Mouse (Mus musculus) inflammation-experienced regulatory T-cells, adult 6 months (primary cell): Measurements from ENCODE around the gene Atp2c2. TPM values are rescaled to one million over a fixed set of nuclear protein-coding genes. Genes with fewer than 3 reads are reported as not detected.
A peak's percentile ranks its signal among the peaks of the same experiment; 100 is the strongest.

ENCODE experiments used
- ATAC-seq: one replicate; pipeline ENCODE4 v1.8.0; 2017
- polyA plus RNA-seq, 3 experiments: library from polyadenylated mRNA; unstranded; fragments of 100-300 nt; shearing (Covaris generic); gene quantifications; one replicate each; pipeline ENCODE4 v1.2.1; 2017

The Atp2c2 gene
- not detected for polyA plus RNA-seq

- ATAC-seq, result no peak
Measured at GRCm38 (mm10) chr8:119699549-119700134, at the start of gene Atp2c2. Atp2c2 (plus strand) TSS chr8:119700009.

DNA sequence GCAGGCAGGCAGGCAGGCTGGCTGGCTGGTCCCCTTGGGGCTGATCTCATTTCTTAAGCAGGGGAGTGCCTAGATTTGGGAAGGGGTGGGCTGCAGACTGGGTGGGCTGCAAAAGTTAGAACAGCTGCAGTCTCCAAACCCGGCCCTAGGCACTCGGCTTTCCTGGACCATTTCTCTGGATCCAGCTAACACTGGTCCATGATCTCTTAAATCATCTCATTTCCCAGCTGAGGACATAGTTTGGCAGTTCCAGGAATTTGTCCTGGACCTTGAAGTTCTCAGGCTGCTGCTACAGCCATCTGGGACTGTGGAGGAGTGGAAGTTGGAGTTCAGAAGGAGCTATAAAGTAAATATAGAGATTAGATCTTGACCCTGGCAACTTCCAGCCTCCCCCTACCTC is 48.5 kb upstream of the Atp2c2 start:
- ATAC-seq, result no peak

DNA sequence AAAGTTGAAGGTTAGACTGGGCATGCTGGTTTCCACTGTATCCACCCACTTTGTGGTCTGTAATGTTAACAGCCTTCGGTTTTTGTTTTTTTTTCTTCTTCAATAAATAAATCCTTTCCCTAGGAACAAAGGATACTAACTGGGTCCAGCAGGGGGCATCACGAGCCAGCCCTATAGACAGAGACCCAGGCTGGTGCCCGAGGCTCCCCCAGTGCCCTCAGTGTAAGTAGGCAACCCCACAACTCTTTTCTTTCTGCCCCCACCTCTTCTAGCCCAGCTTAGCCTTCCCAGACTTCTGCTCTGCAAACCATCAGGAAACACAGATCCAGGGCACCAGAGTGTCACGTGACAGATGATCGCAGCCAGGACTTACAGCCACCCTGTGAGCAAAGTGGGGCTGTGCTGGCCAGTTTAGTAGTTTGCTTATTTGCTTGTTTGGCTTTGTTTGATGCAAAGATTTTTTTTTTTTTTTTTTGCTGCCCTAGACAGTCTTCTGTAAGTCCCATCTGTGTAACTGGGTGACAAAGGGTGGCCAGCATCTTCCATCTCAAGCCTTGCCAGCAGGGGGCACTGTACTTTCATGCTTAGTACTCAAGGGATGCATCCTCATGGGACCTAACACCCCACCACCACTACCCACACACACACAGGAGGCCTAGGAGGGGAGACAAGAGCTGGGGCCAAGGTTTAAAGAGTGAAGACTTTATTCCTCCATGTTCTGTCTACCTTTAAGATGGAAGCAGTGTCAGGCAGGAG is 42.9 kb upstream of the Atp2c2 start:
- no peak for ATAC-seq

DNA sequence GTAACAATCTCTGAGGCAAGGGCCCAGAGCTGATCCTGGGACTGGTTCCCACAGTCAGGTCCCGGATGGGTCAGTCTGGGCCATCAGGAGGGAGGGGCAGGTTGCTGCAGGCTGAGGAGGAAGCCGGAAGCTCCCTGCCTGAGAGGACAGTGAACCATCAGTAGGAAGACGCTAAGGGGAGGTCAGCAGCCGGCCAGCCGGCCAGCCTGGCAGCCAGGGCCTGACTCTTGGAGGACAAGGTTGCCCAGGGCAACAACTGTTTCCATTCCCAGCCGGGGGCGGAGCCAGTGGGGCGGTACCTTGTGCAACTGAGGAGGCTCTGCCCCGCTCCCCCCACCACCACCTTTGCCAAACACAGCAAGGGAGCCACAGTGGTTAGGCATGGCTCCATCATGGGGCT is 38.7 kb upstream of the Atp2c2 start:
- ATAC-seq, result no peak

GRCm38 (mm10) chr8:119661892-119662291 is 37.9 kb upstream of the Atp2c2 start:
- no peak for ATAC-seq

DNA sequence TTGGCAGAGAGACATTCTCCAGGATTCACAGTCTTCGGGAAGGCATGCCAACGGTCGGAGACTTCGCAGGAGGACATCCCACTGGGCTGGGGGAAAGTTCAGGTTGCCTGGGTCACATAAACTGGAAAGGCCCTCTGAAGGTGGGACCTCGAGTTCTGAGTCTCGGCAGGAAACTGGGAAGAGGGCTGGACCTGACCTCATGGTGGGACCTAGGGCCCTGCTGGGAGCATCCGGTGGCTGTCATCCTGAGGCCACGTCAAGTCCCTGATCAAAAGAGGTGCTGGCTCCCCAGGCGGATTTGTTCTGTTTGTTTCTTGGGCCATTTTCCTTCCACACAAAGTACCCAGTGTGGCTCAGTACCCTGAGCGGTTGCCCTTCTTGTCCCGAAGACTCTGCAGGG is 36.4 kb upstream of the Atp2c2 start:
- ATAC-seq, result no peak

DNA sequence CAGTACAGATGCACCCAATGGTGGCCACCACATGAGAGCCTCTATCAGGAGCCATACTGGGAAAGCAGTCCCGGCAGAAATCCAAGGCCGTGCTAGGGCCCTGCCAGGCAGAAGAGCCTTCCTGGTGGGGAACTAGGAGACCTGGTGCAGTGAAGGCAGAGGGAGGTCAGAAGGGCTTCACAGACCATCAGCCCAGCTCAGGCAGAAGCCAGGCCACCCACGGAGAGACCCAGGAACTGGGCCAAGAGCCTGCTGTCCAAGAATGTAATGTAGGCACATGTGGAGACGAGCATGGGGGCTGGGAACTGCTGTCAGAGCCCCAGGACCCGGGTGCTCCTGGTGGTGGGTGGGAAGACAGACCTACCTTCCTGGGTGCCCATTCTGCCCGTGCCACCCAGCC is 34.5 kb upstream of the Atp2c2 start:
- ATAC-seq, result no peak

- no peak for ATAC-seq
Measured at GRCm38 (mm10) chr8:119666219-119666951, 33.4 kb upstream of the Atp2c2 start, which contains the start of gene Wfdc1. Wfdc1 (plus strand) TSS chr8:119666365.

DNA sequence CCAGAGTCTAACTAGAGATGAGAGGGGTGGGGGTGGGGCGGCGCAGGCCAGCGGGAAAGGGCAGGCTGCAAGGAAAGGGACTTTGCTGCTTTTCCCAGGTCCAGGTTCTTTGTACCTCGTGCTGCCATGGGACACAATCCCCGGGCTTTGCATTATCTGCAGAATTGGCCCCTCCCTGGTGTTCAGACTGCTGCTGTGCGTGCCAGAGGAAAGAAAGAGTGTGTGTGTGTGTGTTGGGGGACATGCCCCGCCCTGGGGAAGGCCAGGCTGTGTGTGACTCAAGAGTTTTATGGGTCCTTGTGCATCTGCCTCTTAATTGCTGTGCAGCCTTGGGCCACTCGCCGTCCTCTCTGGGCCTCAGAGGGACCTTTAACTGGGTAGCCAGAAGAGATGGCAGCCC is 31.4 kb upstream of the Atp2c2 start:
- ATAC-seq, result no peak

- no peak for ATAC-seq
Measured at GRCm38 (mm10) chr8:119669284-119669683, 30.5 kb upstream of the Atp2c2 start.

DNA sequence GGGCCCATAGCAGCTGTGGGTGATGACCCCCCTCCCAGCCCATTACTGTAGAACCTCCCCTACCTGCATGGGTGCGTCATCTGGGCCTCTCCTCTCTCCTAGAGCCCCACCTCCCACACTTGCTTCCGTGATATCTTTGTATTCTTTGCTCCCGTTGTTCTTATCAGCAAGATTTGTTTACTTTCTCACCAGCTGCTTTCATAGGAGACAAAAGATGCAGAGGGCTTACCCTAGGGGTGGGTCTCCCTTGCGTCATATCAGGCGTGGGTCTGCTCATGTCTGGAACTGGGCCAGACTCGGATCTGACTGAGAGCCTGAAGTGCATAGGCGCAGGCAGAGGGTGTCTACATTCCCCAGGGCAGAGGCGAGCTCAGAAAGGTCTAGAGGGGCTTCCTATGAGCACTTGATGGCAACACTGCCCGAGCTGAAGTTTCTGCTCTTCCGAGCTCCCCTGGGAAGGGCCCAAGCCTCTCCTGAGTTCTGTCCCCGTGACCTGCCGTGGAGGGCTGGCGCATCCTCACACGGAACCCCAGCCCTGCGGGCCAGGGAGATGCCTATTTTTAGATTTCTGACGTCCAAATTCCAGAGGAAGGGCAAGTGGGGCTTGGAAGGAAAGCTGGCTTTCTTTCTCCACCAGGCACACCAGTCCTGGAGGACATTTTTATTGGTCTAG is 29.3 kb upstream of the Atp2c2 start:
- ATAC-seq, result no peak

- no peak for ATAC-seq
Measured at GRCm38 (mm10) chr8:119673976-119674555, 25.7 kb upstream of the Atp2c2 start.

DNA sequence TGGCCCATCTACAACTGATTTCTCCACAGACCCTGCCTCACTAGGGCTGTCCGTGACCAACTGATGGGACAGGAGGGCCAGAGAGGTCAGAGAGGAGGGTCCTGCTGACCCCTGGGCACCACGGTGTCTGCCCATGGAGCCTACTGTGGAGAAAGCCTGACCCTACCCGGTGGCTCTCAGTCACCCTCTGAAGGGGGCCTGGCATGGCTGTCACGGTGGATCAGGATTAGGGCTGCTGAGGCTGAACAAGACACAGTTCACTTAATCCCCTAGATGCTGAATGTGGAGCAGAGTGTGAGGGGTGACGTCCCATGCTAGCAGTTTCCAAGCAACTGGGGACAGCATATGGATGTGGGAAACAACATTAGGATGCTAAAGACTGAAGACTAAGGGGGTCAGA is 24.4 kb upstream of the Atp2c2 start:
- no peak for ATAC-seq

DNA sequence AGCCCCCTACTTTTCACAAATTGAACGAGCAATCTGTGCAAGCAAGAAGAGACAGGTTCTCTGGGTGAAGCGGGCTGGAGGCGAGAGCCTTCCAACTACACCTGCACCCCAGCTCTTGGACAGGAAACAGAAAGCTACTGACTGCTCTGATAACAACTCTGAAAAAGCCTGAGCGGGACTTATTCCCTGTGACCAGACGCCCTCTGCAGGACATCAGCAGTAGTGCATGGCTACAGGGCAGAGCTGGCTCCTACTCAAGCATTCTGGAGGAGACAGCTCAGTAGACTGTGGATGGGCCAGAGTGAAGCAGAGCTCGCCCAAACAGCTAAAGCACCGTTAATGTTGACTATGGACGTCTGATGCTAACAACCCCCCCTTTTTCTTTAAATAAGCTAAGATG is 23.4 kb upstream of the Atp2c2 start:
- ATAC-seq, result peak; percentile 73

DNA sequence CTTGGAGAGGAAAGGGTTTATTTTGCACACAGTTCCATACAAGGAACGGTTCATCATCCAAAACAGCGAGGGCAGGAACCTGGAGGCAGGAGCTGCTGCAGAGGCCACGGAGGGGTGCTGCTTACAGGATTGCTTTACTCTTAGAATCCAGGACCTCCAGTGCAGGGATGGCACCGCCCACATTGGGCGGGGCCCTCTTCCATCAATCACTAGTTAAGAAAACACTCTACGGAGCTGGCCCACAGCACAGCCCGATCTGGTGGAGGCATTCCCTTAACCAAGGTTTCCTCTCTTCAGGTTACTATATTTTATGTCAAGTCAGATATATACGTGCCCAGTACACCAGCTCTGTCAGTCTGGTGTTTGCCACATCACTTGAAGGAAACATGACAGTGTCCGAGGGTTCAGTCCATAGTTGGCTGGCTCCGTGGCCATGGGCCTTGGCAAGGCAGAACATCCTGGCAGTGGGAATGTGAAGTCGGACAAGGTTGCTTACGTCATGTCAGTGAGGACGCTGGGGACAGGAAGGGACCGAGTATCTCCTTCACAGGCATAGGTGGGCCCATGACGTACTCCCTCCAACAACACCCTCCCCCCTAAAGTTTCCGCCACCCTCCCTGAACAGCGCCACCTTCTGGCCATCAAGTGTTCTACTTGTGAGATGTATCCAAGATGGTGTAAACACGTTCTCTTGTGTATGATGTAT is 21.5 kb upstream of the Atp2c2 start:
- no peak for ATAC-seq

GRCm38 (mm10) chr8:119679184-119679583 is 20.6 kb upstream of the Atp2c2 start:
- no peak for ATAC-seq

- ATAC-seq, result no peak
Measured at GRCm38 (mm10) chr8:119690602-119691001, 9.2 kb upstream of the Atp2c2 start.

GRCm38 (mm10) chr8:119691989-119692388 is 7.8 kb upstream of the Atp2c2 start:
- ATAC-seq, result no peak

- no peak for ATAC-seq
Measured at GRCm38 (mm10) chr8:119694696-119695095, 5.1 kb upstream of the Atp2c2 start.

GRCm38 (mm10) chr8:119697163-119697562 is 2.6 kb upstream of the Atp2c2 start:
- ATAC-seq, result no peak

DNA sequence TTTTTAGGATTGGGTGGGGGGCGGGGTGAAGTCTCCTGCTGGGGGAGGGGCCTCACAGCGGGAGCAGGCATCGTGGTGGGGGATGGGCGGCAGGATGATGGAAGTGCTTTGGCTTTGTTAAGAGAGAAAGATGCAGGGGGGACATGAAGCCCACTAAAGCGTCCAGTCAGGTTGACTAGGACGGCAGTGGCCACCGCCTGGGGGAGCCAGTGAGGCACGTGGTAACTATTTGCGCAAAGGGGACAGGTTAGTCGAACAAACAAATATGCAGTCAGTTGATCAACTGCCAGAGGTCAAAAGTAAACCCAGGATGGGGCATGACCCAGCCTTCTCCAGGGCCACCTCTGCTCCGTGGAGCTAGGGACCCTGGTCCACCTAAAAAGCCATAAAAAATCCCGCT is 849 bp upstream of the Atp2c2 start:
- no peak for ATAC-seq

DNA sequence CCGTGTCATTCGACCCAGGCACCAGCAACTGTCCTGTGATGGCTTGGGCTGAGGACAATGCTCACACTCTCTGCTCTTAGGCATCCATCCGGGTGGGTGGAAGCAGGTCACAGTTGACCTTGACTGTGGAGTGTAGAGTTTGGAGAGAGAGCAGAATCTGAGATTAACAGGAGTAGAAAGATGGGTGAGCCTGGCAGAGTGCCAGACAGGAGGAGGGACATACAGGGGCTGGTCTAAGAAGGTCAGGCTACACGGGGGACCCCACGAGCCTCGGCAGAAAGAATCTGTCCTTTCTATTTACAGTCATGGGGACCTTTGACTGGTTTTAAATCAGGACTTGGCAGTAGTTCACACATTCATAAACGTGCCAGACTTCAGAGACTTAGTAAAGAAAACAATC is 3.2 kb downstream of the Atp2c2 start:
- ATAC-seq, result no peak
